Mouse (Mus musculus): Measurements from ENCODE around the gene B4galnt3.
A peak's percentile ranks its signal among the peaks of the same experiment; 100 is the strongest.

B4galnt3 gene

DNA sequence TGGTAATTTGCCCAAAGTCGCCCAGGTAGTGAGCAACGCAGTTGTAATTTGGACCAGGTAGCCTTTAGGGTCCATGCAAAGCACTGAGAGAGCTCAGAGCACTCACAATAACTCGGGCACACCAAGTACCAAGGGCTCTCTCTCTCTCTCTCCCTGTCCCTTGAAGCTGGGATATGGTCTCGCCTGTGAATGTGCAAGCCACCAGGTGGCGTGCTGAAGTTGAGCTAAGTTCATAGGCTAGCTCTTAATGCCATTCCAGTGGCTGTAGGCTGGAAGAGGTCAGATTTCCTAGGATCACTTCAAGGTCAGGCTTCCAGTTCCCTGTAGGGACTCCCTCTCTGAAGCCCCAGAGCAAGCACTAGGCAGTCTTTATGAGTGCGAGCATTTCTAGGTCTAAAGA lies 71.7 kb downstream of the B4galnt3 start:
- DNase-seq (ENCODE audit: low spot score in 2 of 2) = peak; percentile 17 to 28

- DNase-seq (ENCODE audit: low spot score in 2 of 2) = no peak
Observed at GRCm38 (mm10) chr6:120219281-120219680, 75.1 kb downstream of the B4galnt3 start.

- DNase-seq (ENCODE audit: low spot score in 2 of 2) = no peak
Observed at GRCm38 (mm10) chr6:120216702-120217101, 77.7 kb downstream of the B4galnt3 start.

DNA sequence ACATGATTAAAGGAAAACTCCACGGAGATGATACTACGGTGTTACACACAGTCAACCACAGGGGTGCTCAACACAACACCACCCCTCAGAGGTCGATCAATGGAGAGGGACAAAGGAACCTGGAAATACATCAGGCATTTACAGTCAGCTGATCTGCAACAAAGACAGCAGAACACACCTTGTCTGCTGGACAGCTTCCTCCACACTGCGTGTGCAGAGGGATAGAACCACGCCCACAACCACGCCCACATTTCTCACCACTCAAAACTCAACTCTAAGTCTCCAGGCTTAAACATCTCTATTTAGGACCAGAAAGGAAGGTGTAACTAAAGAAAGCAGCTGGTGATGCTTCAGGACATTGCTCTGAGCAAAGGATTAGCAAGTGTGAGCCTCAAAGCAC lies 82.8 kb downstream of the B4galnt3 start:
- DNase-seq (ENCODE audit: low spot score in 2 of 2) = no peak

DNA sequence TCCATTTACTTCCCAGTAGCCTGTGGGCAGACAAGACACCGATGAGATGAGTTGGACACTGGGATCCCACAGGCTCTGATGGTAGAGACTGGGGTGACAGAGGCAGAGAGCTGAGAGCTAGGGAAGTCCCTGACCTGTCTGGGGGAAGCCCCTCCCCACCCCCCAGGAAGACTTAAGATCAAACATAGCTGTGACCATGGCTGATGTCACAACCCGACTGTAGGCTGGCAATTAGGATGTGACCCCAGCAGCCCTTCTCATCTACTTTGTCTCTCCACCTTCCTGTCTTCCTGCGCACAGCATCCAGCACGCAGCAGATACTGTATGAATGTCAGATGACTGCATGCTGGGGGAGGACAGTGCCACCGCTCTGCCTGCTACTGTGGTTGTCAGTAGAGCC lies 87.8 kb downstream of the B4galnt3 start:
- no peak for DNase-seq (ENCODE audit: low spot score in 2 of 2)

- DNase-seq (ENCODE audit: low spot score in 2 of 2) = no peak
Observed at GRCm38 (mm10) chr6:120202406-120202805, 92.0 kb downstream of the B4galnt3 start.

GRCm38 (mm10) chr6:120201956-120202355 lies 92.4 kb downstream of the B4galnt3 start:
- DNase-seq (ENCODE audit: low spot score in 2 of 2) = no peak

DNA sequence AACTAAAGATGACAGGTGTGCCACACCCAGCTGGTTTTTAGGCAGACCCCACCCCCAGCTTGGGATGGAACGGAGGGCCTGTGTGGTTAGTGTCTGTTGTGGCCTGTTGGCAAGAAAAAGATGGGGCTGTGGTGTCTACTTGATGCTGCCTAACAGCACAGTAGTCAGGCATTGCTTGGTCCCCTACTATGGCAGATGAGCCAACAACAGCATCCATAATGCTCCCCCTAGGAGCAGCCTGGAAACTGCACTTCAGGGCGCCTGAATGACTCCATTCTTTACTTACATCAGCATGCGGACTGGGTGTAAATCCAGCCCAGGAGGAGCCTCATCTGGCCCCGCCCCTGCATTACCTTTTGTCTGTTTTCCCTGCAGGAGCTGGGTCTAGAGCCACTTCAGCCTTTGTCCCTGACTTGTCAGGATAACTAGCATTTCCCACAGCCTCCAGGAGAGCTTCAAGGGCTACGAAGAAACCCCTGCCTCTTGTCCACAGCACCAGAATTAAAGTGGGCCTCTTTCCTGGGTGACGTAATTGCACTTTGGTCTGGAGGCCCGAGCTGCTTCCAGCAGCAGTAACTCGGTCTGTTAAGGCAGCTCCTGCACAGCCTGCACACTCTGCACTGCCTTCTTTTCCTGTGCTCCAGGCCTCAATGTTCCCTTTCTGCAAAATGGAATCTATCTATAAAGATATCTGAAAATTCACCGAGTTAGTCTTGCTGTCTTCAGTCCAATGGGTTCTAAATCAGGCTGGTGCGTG lies 94.5 kb downstream of the B4galnt3 start:
- no peak for DNase-seq (ENCODE audit: low spot score in 2 of 2)

GRCm38 (mm10) chr6:120197964-120198363 lies 96.4 kb downstream of the B4galnt3 start:
- peak in 1 of 2 experiments; percentile 70 for DNase-seq (ENCODE audit: low spot score in 2 of 2)

DNA sequence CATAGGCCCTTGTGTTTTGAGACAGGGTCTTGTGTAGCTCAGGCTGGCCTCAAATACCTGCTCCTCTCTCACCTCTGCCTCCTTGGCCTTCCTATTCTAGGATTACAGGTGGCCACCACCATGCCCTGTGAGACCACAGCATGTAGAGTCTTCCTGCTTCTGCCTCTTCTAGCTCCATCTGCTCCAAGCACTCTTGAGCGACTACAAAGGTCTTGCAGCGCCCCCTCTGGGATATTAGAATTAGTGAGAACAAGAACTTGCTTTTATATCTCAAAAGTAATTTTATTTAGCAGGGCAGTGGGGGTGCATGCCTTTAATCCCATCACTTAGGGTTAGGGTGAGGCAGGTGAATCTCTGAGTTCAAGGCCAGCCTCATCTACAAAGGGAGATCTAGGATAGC lies 97.5 kb downstream of the B4galnt3 start:
- no peak for DNase-seq (ENCODE audit: low spot score in 2 of 2)

DNA sequence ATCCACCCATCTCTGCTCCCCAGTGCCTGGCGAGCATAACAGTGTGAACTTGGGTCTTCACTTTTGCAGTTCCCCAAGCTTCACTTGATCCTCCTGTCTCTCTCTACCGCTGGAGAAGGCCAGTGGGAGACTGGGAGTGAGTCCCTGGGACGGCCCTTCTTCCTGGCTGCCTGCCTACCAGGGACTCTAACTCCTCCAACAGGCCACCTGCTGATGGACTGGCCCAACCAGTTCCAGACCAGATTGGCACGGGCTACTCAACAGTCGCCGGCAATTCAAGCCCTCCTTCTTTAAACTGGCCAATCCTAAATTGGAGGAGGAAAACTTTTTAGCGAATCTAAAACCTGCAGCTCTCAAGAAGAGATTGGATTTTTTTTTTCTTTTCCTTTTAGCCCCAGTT lies 99.4 kb downstream of the B4galnt3 start:
- DNase-seq (ENCODE audit: low spot score in 2 of 2) = no peak

GRCm38 (mm10) chr6:120194305-120194704 lies 100.1 kb downstream of the B4galnt3 start:
- DNase-seq (ENCODE audit: low spot score in 2 of 2) = no peak

- no peak for DNase-seq (ENCODE audit: low spot score in 2 of 2)
Observed at GRCm38 (mm10) chr6:120193793-120194192, 100.6 kb downstream of the B4galnt3 start.

- peak; percentile 68 to 89 for DNase-seq (ENCODE audit: low spot score in 2 of 2)
Observed at GRCm38 (mm10) chr6:120193174-120193573, 101.2 kb downstream of the B4galnt3 start.

DNA sequence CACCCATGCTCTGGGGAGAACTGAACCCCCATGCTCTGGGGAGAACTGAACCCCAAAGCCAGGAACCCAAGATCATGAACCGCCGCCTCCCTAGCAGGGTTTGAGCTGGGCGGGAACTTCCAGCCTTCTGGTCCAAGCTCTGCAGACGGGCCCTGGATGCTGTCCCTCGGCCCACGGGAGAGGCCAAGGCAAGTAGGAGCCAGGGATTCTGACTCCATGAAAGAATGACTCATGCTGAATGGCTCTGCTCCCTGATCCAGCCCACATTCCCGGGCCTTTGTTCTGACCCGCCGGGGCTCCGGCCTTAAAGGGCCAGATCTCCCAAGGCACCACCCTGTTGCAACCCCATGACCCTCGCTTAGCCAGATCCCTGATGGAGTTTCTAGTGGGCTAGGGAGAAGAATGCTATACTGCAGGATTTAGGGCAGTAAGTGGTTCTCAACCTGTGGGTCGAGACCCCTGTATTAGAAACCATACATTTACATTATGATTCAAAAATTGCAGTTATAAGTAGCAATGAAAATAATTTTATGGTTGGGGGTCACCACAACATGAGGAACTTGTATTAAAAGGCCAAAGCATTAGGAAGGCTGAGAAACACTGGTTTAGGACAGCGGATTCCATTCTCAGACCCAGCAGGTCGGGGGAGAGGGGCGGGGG lies 102.0 kb downstream of the B4galnt3 start:
- peak; percentile 91 to 92 for DNase-seq (ENCODE audit: low spot score in 2 of 2)

- no peak for DNase-seq (ENCODE audit: low spot score in 2 of 2)
Observed at GRCm38 (mm10) chr6:120191396-120192170, 102.8 kb downstream of the B4galnt3 start.

GRCm38 (mm10) chr6:120190912-120191311 lies 103.4 kb downstream of the B4galnt3 start:
- peak; percentile 56 to 70 for DNase-seq (ENCODE audit: low spot score in 2 of 2)

GRCm38 (mm10) chr6:120190365-120190764 lies 104.0 kb downstream of the B4galnt3 start:
- DNase-seq (ENCODE audit: low spot score in 2 of 2) = no peak

GRCm38 (mm10) chr6:120189287-120189686 lies 105.1 kb downstream of the B4galnt3 start:
- DNase-seq (ENCODE audit: low spot score in 2 of 2) = no peak

DNA sequence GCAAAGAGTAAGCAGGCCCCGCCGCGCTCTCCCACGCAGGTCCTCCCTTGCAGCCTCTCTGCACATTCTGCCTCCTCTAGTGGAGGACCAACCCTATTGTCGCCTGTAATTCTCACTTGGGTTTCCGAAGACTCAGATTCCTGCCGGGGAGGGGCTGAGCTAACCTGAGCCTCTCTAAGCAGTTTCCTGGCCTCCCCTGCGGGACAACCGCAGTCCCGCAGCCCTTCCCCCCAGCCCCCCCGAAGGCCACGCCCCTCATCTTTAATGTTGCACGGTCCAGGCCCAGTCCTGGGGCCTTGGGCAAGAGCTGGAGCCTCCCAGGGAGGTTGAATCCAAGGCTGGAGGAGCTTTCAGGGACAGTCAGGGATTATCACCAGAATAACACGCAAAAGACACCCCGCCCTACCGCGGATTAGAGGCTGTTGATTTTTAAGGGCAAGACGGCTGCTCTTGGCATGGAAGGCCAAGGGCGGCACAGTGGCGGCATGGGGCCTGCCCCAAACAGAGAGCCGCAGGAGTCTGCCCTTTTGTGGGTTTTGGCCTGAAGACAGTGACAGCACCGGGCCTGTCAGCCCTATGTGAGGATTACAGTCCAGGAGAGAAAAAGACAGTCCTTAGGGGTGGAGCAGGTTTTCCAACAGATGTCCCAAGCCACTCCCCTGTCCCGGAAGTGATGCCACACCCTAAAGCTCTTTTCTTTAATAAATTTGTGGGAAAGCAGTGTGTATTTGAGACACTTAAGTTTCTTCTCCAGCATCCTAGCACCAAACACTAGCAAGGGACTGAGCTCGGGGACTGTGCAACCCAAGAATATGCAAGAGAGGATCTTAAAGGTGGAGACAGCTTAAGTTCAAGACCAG lies 105.8 kb downstream of the B4galnt3 start:
- DNase-seq (ENCODE audit: low spot score in 2 of 2) = peak in 1 of 2 experiments; percentile 44

DNA sequence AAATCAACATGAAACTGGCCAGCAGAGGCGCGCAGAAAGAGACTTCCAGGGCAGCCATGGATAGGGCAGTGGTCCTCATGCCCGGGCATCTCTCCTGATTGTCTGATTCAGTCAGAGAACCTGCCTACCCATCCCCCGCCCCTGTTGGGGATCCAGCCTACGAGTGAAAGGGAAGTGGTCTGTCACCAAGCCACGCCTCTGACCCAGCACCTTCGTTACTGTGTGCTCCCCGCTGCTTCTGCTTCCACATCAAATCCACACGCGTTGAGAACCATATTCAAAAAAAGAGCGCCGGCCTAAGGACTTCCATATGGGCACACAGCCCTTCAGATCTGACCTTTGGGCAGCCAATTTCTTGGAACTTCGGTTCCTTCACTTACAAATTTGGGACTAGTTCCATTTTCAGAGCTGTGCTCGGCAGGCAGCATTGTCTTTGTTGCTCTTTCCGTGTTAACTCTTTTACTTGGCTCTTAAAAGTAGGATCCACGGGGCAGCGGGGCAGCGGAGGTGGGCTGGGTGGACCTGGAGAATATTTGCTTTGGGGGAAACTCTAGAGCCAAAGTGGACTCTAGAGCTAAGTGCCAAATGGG lies 106.7 kb downstream of the B4galnt3 start:
- DNase-seq (ENCODE audit: low spot score in 2 of 2) = peak in 1 of 2 experiments; percentile 23

All from heart, adult 9 months (tissue).